Mouse (Mus musculus): ENCODE results near the gene Papln.

The Papln gene

GRCm38 (mm10) chr12:83763311-83764043, at the start of gene Papln:
Gene Papln, plus strand, starts transcription at chr12:83763634.
- no peak for DNase-seq

GRCm38 (mm10) chr12:83713749-83714148, 49.7 kb upstream of the Papln start:
- DNase-seq = peak; percentile 51

- DNase-seq = no peak
Measured at GRCm38 (mm10) chr12:83716416-83717184, 46.8 kb upstream of the Papln start.

GRCm38 (mm10) chr12:83719431-83719830, 44.0 kb upstream of the Papln start:
- DNase-seq = no peak

GRCm38 (mm10) chr12:83721281-83721680, 42.2 kb upstream of the Papln start:
- DNase-seq = no peak

- DNase-seq = no peak
Measured at GRCm38 (mm10) chr12:83723037-83723436, 40.4 kb upstream of the Papln start.

- DNase-seq = no peak
Measured at GRCm38 (mm10) chr12:83726510-83727308, 36.7 kb upstream of the Papln start.

GRCm38 (mm10) chr12:83732225-83732624, 31.2 kb upstream of the Papln start:
- no peak for DNase-seq

GRCm38 (mm10) chr12:83734047-83734446, 29.4 kb upstream of the Papln start:
- DNase-seq = no peak

- no peak for DNase-seq
Measured at GRCm38 (mm10) chr12:83736236-83736635, 27.2 kb upstream of the Papln start.

- DNase-seq = no peak
Measured at GRCm38 (mm10) chr12:83738651-83739050, 24.8 kb upstream of the Papln start.

GRCm38 (mm10) chr12:83741722-83742121, 21.7 kb upstream of the Papln start:
- DNase-seq = no peak

- DNase-seq = peak; percentile 19
Measured at GRCm38 (mm10) chr12:83742834-83743233, 20.6 kb upstream of the Papln start.

GRCm38 (mm10) chr12:83743712-83744111, 19.7 kb upstream of the Papln start:
- no peak for DNase-seq

- no peak for DNase-seq
Measured at GRCm38 (mm10) chr12:83749186-83749585, 14.2 kb upstream of the Papln start.

- DNase-seq = no peak
Measured at GRCm38 (mm10) chr12:83752495-83752894, 10.9 kb upstream of the Papln start.

- DNase-seq = no peak
Measured at GRCm38 (mm10) chr12:83758735-83759134, 4.7 kb upstream of the Papln start.

GRCm38 (mm10) chr12:83760201-83760600, 3.2 kb upstream of the Papln start:
- no peak for DNase-seq

- no peak for DNase-seq
Measured at GRCm38 (mm10) chr12:83762706-83763105, 728 bp upstream of the Papln start.

- no peak for DNase-seq
Measured at GRCm38 (mm10) chr12:83764044-83764365, 571 bp downstream of the Papln start.

- DNase-seq = no peak
Measured at GRCm38 (mm10) chr12:83764519-83764918, 1.1 kb downstream of the Papln start.

- DNase-seq = no peak
Measured at GRCm38 (mm10) chr12:83765965-83766603, 2.6 kb downstream of the Papln start.

GRCm38 (mm10) chr12:83767833-83768232, 4.4 kb downstream of the Papln start:
- DNase-seq = no peak
